In the genomic region with DNA sequence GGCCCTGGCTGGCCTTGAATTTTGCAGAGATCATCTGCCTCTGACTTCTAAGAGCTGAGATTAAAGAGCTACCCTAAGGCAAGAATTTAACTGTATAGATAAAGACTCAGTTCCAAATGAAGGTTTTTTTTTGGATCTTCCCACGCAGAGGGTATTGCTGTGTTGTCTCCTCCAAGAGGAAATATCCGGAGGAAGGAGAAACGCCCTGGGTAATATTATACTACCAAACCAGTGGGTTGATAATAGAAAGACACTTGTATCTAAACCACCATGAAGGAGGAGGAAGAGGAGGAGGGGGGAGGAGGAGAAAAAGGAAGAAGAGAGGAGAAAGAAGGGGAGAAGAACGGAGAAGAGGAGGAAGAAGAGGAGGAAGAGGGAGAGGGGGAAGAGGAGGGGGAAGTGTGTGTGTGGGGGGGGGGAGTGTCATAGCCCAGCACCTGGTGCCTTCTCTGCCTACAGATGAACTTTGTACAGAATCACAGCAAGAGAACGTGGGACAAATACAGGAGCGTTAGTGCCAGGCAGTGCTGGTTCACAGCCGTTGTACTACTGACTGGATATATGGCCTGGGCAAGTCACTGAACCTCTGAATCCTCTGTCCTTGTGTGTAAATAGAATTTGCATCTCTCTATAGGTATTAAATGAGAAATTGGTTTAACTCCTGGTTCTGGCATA, we compare ENCODE assay signal across 18 mouse cellular contexts. TPM values are rescaled to one million over a fixed set of nuclear protein-coding genes. Genes with fewer than 3 reads are reported as not detected.
DNase-seq lines count a peak whose midpoint lies in the region; ATAC-seq and TF ChIP-seq lines count a peak whose summit lies in the region.
"Had no signal": no experiment of that assay in that cellular context is flagged by ENCODE, and none has a peak within 500 bp of the region (broad histone marks: within the 10 kb centered on the region; RNA-seq: fewer than 3 reads in every experiment).

No protein-coding gene starts in this region.

- H3ac ChIP-seq in myocyte (ENCODE audit: control insufficient read depth, insufficient read length) = no peak overlapping the region

- 64% methylated on average over 7 of the region's 7 CpGs for WGBS in heart, adult 2 months
- 64% methylated on average over 7 of the region's 7 CpGs for WGBS in heart, embryonic 10.5 days
- WGBS in liver, embryonic 11.5 days = 61% methylated on average over 7 of the region's 7 CpGs
- 53% methylated on average over 7 of the region's 7 CpGs for WGBS in intestine, embryonic 15.5 days

- ATAC-seq in liver, embryonic 11.5 days (replicated peaks; ENCODE audit: low FRiP score) = no peak
- no peak for ATAC-seq in intestine, embryonic 15.5 days

- TF ChIP-seq EP300 in heart, adult 2 months (IDR thresholded peaks at IDR 0.05; ENCODE audit: insufficient read depth, low read depth, low read length) = no peak

- no peaks in the 10 kb centered on the region for H3K79me2 ChIP-seq in heart, adult 2 months (replicated peaks; ENCODE audit: control insufficient read depth, insufficient read depth, low read length)
- H3K79me2 ChIP-seq in myocyte (ENCODE audit: control insufficient read depth, insufficient read depth) = peaks cover 14% of the 10 kb centered on the region

- no peaks in the 10 kb centered on the region; the same call in 1 of the 2 replicates for H3K36me3 ChIP-seq in heart, adult 2 months (ENCODE audit: control insufficient read depth, insufficient read depth, low read length)
- no peaks in the 10 kb centered on the region for H3K36me3 ChIP-seq in heart, embryonic 10.5 days
- H3K36me3 ChIP-seq in liver, embryonic 11.5 days (ENCODE audit: control insufficient read depth, insufficient read depth, low read length) = no peaks in the 10 kb centered on the region
- H3K36me3 ChIP-seq in intestine, embryonic 15.5 days = no peaks in the 10 kb centered on the region
- no peaks in the 10 kb centered on the region for H3K36me3 ChIP-seq in myocyte (ENCODE audit: control insufficient read depth, insufficient read depth)

- peak overlapping the region; percentile 79 for H3K4me2 ChIP-seq in liver, embryonic 11.5 days
- peak overlapping the region; percentile 76; the same call in 1 of the 2 replicates for H3K4me2 ChIP-seq in intestine, embryonic 15.5 days (replicated peaks)
- peak overlapping the region; percentile 91 for H3K4me2 ChIP-seq in myocyte (ENCODE audit: low read depth)

- no peak overlapping the region for H3K9ac ChIP-seq in heart, adult 2 months (ENCODE audit: low read depth, low read length)
- H3K9ac ChIP-seq in liver, embryonic 11.5 days (ENCODE audit: low read depth, low read length) = peak overlapping the region; percentile 91
- no peak overlapping the region for H3K9ac ChIP-seq in intestine, embryonic 15.5 days

- peaks cover 1% of the 10 kb centered on the region for H3K4me1 ChIP-seq in heart, adult 2 months (ENCODE audit: control insufficient read depth, insufficient read depth, low read length)
- H3K4me1 ChIP-seq in heart, embryonic 10.5 days = peaks cover 24% of the 10 kb centered on the region
- peaks cover 19% of the 10 kb centered on the region for H3K4me1 ChIP-seq in liver, embryonic 11.5 days (replicated peaks; ENCODE audit: control insufficient read depth, insufficient read depth, low read length)
- H3K4me1 ChIP-seq in intestine, embryonic 15.5 days (replicated peaks) = peaks cover 13% of the 10 kb centered on the region

- TF ChIP-seq CTCF in heart, adult 2 months (IDR thresholded peaks at IDR 0.05) = no peak

- no peak overlapping the region for H3K4me3 ChIP-seq in heart, adult 2 months
- H3K4me3 ChIP-seq in heart, embryonic 10.5 days = no peak overlapping the region
- H3K4me3 ChIP-seq in liver, embryonic 11.5 days (ENCODE audit: low read depth, low read length) = peak overlapping the region; percentile 75; the same call in 1 of the 2 replicates
- no peak overlapping the region for H3K4me3 ChIP-seq in intestine, embryonic 15.5 days (replicated peaks)
- peak overlapping the region; percentile 91 for H3K4me3 ChIP-seq in myocyte

- DNase-seq in heart, adult 2 months = no peak
- no peak for DNase-seq in heart, embryonic 10.5 days (ENCODE audit: low spot score)
- DNase-seq in liver, embryonic 11.5 days (ENCODE audit: low spot score) = no peak
- no peak for DNase-seq in liver
- no peak for DNase-seq in left cerebral cortex, postnatal 4 days
- DNase-seq in adrenal gland, adult 18-20 months (ENCODE audit: low spot score in 2 of 2) = no peak
- DNase-seq: adrenal gland, postnatal 14 days; cerebellum, postnatal 10 days; gastrocnemius, postnatal 36 days; lung, adult 18-20 months; right cerebral cortex, postnatal 4 days; thymus, postnatal 36 days had no signal

- no peak for TF ChIP-seq POLR2A in heart, adult 2 months (IDR thresholded peaks at IDR 0.05; ENCODE audit: insufficient read depth, low read depth, low read length)
- TF ChIP-seq POLR2A in myocyte (IDR thresholded peaks at IDR 0.05; ENCODE audit: insufficient read length, low read depth) = no peak

- H3K27me3 ChIP-seq in heart, adult 2 months (ENCODE audit: control insufficient read depth, insufficient read depth, low read length) = no peaks in the 10 kb centered on the region
- H3K27me3 ChIP-seq in heart, embryonic 10.5 days (ENCODE audit: insufficient read depth, poor library complexity, severe bottlenecking) = peaks cover 99% of the 10 kb centered on the region
- H3K27me3 ChIP-seq in liver, embryonic 11.5 days (replicated peaks; ENCODE audit: control insufficient read depth, insufficient read depth, low read length) = peaks cover 19% of the 10 kb centered on the region
- peaks cover 19% of the 10 kb centered on the region for H3K27me3 ChIP-seq in intestine, embryonic 15.5 days (replicated peaks)
- no peaks in the 10 kb centered on the region for H3K27me3 ChIP-seq in myocyte (ENCODE audit: control insufficient read depth, insufficient read depth, insufficient read length)

- H3K9me3 ChIP-seq in heart, embryonic 10.5 days = no peaks in the 10 kb centered on the region
- no peaks in the 10 kb centered on the region for H3K9me3 ChIP-seq in liver, embryonic 11.5 days (ENCODE audit: control insufficient read depth, low read length)
- H3K9me3 ChIP-seq in intestine, embryonic 15.5 days = no peaks in the 10 kb centered on the region

- intact Hi-C loops in heart, adult 2 months (cut with DNase I) = no loop called here
- intact Hi-C loops in left cerebral cortex, postnatal 4 days (cut with DNase I) = no loop called here

- peak overlapping the region; percentile 97 for H3K27ac ChIP-seq in heart, adult 2 months
- no peak overlapping the region for H3K27ac ChIP-seq in heart, embryonic 10.5 days
- peak overlapping the region; percentile 88; the same call in 1 of the 2 replicates for H3K27ac ChIP-seq in liver, embryonic 11.5 days (ENCODE audit: low read depth, low read length)
- H3K27ac ChIP-seq in intestine, embryonic 15.5 days = peak overlapping the region; percentile 78; the same call in 1 of the 2 replicates

TF ChIP-seq in myocyte, 11 proteins besides CTCF, POLR2A, EP300 and RAD21 (continues in another document):
- no peak for TF ChIP-seq TCF3 (IDR thresholded peaks at IDR 0.05; ENCODE audit: insufficient read length, low read depth)

RNA-seq across cellular contexts. Expression of a gene that starts 1.0 kb away (rescaled TPM):
- 100 to 1,000 TPM; 279 to 438 TPM for total RNA-seq in heart, adult 2 months (2021)
- 420 and 727 TPM in 2 replicates for polyA plus RNA-seq in heart, adult 2 months (2012; rRNA removed)
- 361 and 393 TPM in 2 replicates for polyA plus RNA-seq in heart, embryonic 10.5 days (2016; fragmentation: Nextera tagmentation; extraction: Ambion mirVana)
- 2,440 and 2,461 TPM in 2 replicates for polyA plus RNA-seq in liver, embryonic 11.5 days (2014; fragmentation: Nextera tagmentation; extraction: Ambion mirVana)
- polyA plus RNA-seq in intestine, embryonic 15.5 days (2015; fragmentation: Nextera tagmentation; extraction: Ambion mirVana) = 2,231 and 2,526 TPM in 2 replicates
- 1,165 TPM for polyA plus RNA-seq in myocyte (2012; fragmentation: generic; extraction: Trizol)
- total RNA-seq in left cerebral cortex, postnatal 4 days (2021) = 10 to 100 TPM; 40.5 to 51.0 TPM
- total RNA-seq in adrenal gland, adult 18-20 months (2021) = 100 to 1,000 TPM; 291 to 329 TPM

RNA-seq across cellular contexts. Expression of a gene that starts 5.4 kb away (rescaled TPM):
- 10 to 100 TPM; 51.8 to 74.4 TPM for total RNA-seq in heart, adult 2 months (2021)
- polyA plus RNA-seq in heart, adult 2 months (2012; rRNA removed) = 15.6 and 32.2 TPM in 2 replicates
- polyA plus RNA-seq in heart, embryonic 10.5 days (2016; fragmentation: Nextera tagmentation; extraction: Ambion mirVana) = 86.3 and 113 TPM in 2 replicates
- 785 and 795 TPM in 2 replicates for polyA plus RNA-seq in liver, embryonic 11.5 days (2014; fragmentation: Nextera tagmentation; extraction: Ambion mirVana)
- polyA plus RNA-seq in intestine, embryonic 15.5 days (2015; fragmentation: Nextera tagmentation; extraction: Ambion mirVana) = 522 and 534 TPM in 2 replicates
- polyA plus RNA-seq in myocyte (2012; fragmentation: generic; extraction: Trizol) = 699 TPM
- 10 to 100 TPM; 48.9 to 50.5 TPM for total RNA-seq in left cerebral cortex, postnatal 4 days (2021)
- total RNA-seq in adrenal gland, adult 18-20 months (2021) = 100 to 1,000 TPM; 203 to 204 TPM

RNA-seq across cellular contexts. Expression of a gene that starts 25.4 kb away (rescaled TPM):
- total RNA-seq in heart, adult 2 months (2021) = 1 to 10 TPM; 2.9 to 3.8 TPM
- 3.5 and 6.1 TPM in 2 replicates for polyA plus RNA-seq in heart, adult 2 months (2012; rRNA removed)
- 10.6 and 15.7 TPM in 2 replicates for polyA plus RNA-seq in heart, embryonic 10.5 days (2016; fragmentation: Nextera tagmentation; extraction: Ambion mirVana)
- 0.64 and 0.95 TPM in 2 replicates for polyA plus RNA-seq in liver, embryonic 11.5 days (2014; fragmentation: Nextera tagmentation; extraction: Ambion mirVana)
- 4.4 and 5.6 TPM in 2 replicates for polyA plus RNA-seq in intestine, embryonic 15.5 days (2015; fragmentation: Nextera tagmentation; extraction: Ambion mirVana)
- 0.32 TPM for polyA plus RNA-seq in myocyte (2012; fragmentation: generic; extraction: Trizol)
- 100 to 1,000 TPM; 204 to 210 TPM for total RNA-seq in left cerebral cortex, postnatal 4 days (2021)
- total RNA-seq in adrenal gland, adult 18-20 months (2021) = 1 to 10 TPM; 4.5 to 7.2 TPM

RNA-seq across cellular contexts. Expression of a gene that starts 36.5 kb away (rescaled TPM):
- total RNA-seq in heart, adult 2 months (2021) = 10 to 100 TPM; 13.7 to 15.5 TPM
- polyA plus RNA-seq in heart, adult 2 months (2012; rRNA removed) = 11.7 and 18.4 TPM in 2 replicates
- 98.2 and 118 TPM in 2 replicates for polyA plus RNA-seq in heart, embryonic 10.5 days (2016; fragmentation: Nextera tagmentation; extraction: Ambion mirVana)
- 106 and 124 TPM in 2 replicates for polyA plus RNA-seq in liver, embryonic 11.5 days (2014; fragmentation: Nextera tagmentation; extraction: Ambion mirVana)
- polyA plus RNA-seq in intestine, embryonic 15.5 days (2015; fragmentation: Nextera tagmentation; extraction: Ambion mirVana) = 70.2 and 74.9 TPM in 2 replicates
- 38.1 TPM for polyA plus RNA-seq in myocyte (2012; fragmentation: generic; extraction: Trizol)
- total RNA-seq in left cerebral cortex, postnatal 4 days (2021) = 10 to 100 TPM; 51.0 to 52.1 TPM
- 10 to 100 TPM; 10.7 to 11.3 TPM for total RNA-seq in adrenal gland, adult 18-20 months (2021)

RNA-seq across cellular contexts. Expression of a gene that starts 40.9 kb away (rescaled TPM):
- total RNA-seq in heart, adult 2 months (2021) = not detected
- polyA plus RNA-seq in heart, adult 2 months (2012; rRNA removed) = not detected in 2 replicates
- not detected in 2 replicates for polyA plus RNA-seq in heart, embryonic 10.5 days (2016; fragmentation: Nextera tagmentation; extraction: Ambion mirVana)
- not detected in 2 replicates for polyA plus RNA-seq in liver, embryonic 11.5 days (2014; fragmentation: Nextera tagmentation; extraction: Ambion mirVana)
- polyA plus RNA-seq in intestine, embryonic 15.5 days (2015; fragmentation: Nextera tagmentation; extraction: Ambion mirVana) = 4.1 and 4.2 TPM in 2 replicates
- polyA plus RNA-seq in myocyte (2012; fragmentation: generic; extraction: Trizol) = not detected
- not detected for total RNA-seq in left cerebral cortex, postnatal 4 days (2021)
- not detected for total RNA-seq in adrenal gland, adult 18-20 months (2021)
- total RNA-seq: adrenal gland, postnatal 14 days; gastrocnemius, postnatal 36 days; layer of hippocampus, adult 8-10 months; left cerebral cortex, postnatal 10 days had no signal
- polyA plus RNA-seq: hindbrain, embryonic 16.5 days; kidney, embryonic 14.5 days had no signal

Comparison
In these comparisons a context has a peak if more than half of its experiments do, and no peak if none do; other contexts are left out.
1. H3K4me3 ChIP-seq: peak in liver, embryonic 11.5 days (single experiment) and myocyte (single experiment); none in heart, adult 2 months (single experiment), heart, embryonic 10.5 days (single experiment) and intestine, embryonic 15.5 days (single experiment).
2. Peak in every context shown above with its lines, with median percentiles within 50 percentile points of each other: H3K4me2 ChIP-seq.